Mouse (Mus musculus) lung, embryonic 15.5 days (tissue): ENCODE data around the gene Bsg. TPM values are rescaled to one million over a fixed set of nuclear protein-coding genes. Genes with fewer than 3 reads are reported as not detected.

ENCODE experiments used
- ATAC-seq: fragments of 200-750 bp; cut with Nextera tagmentation; 2 replicates; pipeline ENCODE4 v1.8.0; 2017; ENCODE audit warnings: moderate number of reproducible peaks, borderline replicate concordance; ENCODE audit not compliant: low FRiP score, low TSS enrichment; ENCODE audit errors: extremely low read depth
- H3K27ac ChIP-seq: fragments of 300-500 bp; sonication (generic); 2 replicates; pipeline ENCODE4 v1.5.1; 2015; ENCODE audit warnings: moderate library complexity, mild to moderate bottlenecking, inconsistent platforms
- H3K27me3 ChIP-seq: fragments of 300-500 bp; sonication (generic); 2 replicates; pipeline ENCODE4 v1.6.1; 2015; ENCODE audit warnings: inconsistent platforms
- H3K36me3 ChIP-seq: fragments of 300-500 bp; sonication (generic); 2 replicates; pipeline ENCODE4 v1.6.1; 2015; ENCODE audit warnings: inconsistent platforms
- H3K4me1 ChIP-seq: fragments of 300-500 bp; sonication (generic); 2 replicates; pipeline ENCODE4 v1.6.1; 2015; ENCODE audit warnings: inconsistent platforms
- H3K4me2 ChIP-seq: fragments of 300-500 bp; sonication (generic); 2 replicates; pipeline ENCODE4 v1.6.1; 2015; ENCODE audit warnings: inconsistent platforms, mild to moderate bottlenecking, moderate library complexity
- H3K4me3 ChIP-seq: fragments of 300-500 bp; sonication (generic); 2 replicates; pipeline ENCODE4 v1.5.1; 2015; ENCODE audit warnings: mild to moderate bottlenecking, inconsistent platforms
- H3K9ac ChIP-seq: fragments of 300-500 bp; sonication (generic); 2 replicates; pipeline ENCODE4 v1.6.1; 2015; ENCODE audit warnings: inconsistent platforms
- H3K9me3 ChIP-seq: fragments of 300-500 bp; sonication (generic); 2 replicates; pipeline ENCODE4 v1.6.1; 2016; ENCODE audit warnings: inconsistent platforms
- WGBS: fragments of 180-500 bp; shearing (Covaris S2); methylation state at CpG from one replicate; pipeline ENCODE4 v1.1.7; 2015; 5-methylcytosine and 5-hydroxymethylcytosine counted together
- polyA plus RNA-seq: library from polyadenylated mRNA; unstranded; fragments of >200 nt; fragmentation: Nextera tagmentation; extraction: Ambion mirVana; gene quantifications from 2 replicates; pipeline ENCODE4 v1.2.1, GENCODE M21; 2015

Gene Bsg
- 1,102 and 1,152 TPM in 2 replicates for polyA plus RNA-seq

GRCm38 (mm10) chr10:79704065-79704969 lies at the start of gene Bsg:
Gene Bsg, plus strand, starts transcription at chr10:79704491.
- peak within 1 kb of the TSS; percentile 70 for H3K4me2 ChIP-seq
- H3K27ac ChIP-seq, result peak within 1 kb of the TSS; percentile 86
- H3K4me1 ChIP-seq, result peaks cover 62% of the 10 kb centered on the region
- H3K9ac ChIP-seq, result peak within 1 kb of the TSS; percentile 96
- H3K4me3 ChIP-seq, result peak within 1 kb of the TSS; percentile 90
- no peaks in the 10 kb centered on the region for H3K9me3 ChIP-seq
- no peaks in the 10 kb centered on the region for H3K27me3 ChIP-seq
- WGBS, result under 1% methylated on average over 65 of the region's 65 CpGs
- ATAC-seq, result peak; percentile 95
- H3K36me3 ChIP-seq, result peaks cover 7% of the 10 kb centered on the region; the same call in 1 of the 2 replicates

- Histone ChIP-seq H3K4me1 (no peaks in the 10 kb centered on the region), H3K9me3 (no peaks in the 10 kb centered on the region), H3K27ac (no peak overlapping the region), H3K27me3 (no peaks in the 10 kb centered on the region; the same call in 1 of the 2 replicates), H3K9ac (no peak overlapping the region), H3K4me2 (no peak overlapping the region), H3K36me3 (no peaks in the 10 kb centered on the region), H3K4me3 (no peak overlapping the region)
- no peak for ATAC-seq
- 38% methylated on average over 1 of the region's 1 CpGs for WGBS
Measured at GRCm38 (mm10) chr10:79654946-79655395, 49.3 kb upstream of the Bsg start.

GRCm38 (mm10) chr10:79658829-79659228 lies 45.5 kb upstream of the Bsg start:
- no peak for ATAC-seq
- no peak overlapping the region for H3K9ac ChIP-seq
- no peaks in the 10 kb centered on the region for H3K4me1 ChIP-seq
- 22% methylated on average over 4 of the region's 4 CpGs for WGBS
- no peaks in the 10 kb centered on the region for H3K9me3 ChIP-seq
- no peaks in the 10 kb centered on the region for H3K36me3 ChIP-seq
- no peak overlapping the region for H3K4me3 ChIP-seq
- H3K27me3 ChIP-seq, result no peaks in the 10 kb centered on the region; the same call in 1 of the 2 replicates
- H3K27ac ChIP-seq, result no peak overlapping the region
- no peak overlapping the region for H3K4me2 ChIP-seq

GRCm38 (mm10) chr10:79660298-79660697 lies 44.0 kb upstream of the Bsg start:
- WGBS, result 67% methylated on average over 2 of the region's 2 CpGs
- H3K4me2 ChIP-seq, result no peak overlapping the region
- H3K27ac ChIP-seq, result no peak overlapping the region
- no peak overlapping the region for H3K9ac ChIP-seq
- H3K9me3 ChIP-seq, result no peaks in the 10 kb centered on the region
- no peak overlapping the region for H3K4me3 ChIP-seq
- H3K27me3 ChIP-seq, result no peaks in the 10 kb centered on the region; the same call in 1 of the 2 replicates
- no peaks in the 10 kb centered on the region for H3K4me1 ChIP-seq
- ATAC-seq, result no peak
- H3K36me3 ChIP-seq, result no peaks in the 10 kb centered on the region

- no peak for ATAC-seq
- no peak overlapping the region for H3K9ac ChIP-seq
- 36% methylated on average over 3 of the region's 3 CpGs for WGBS
Measured at GRCm38 (mm10) chr10:79661861-79662260, 42.4 kb upstream of the Bsg start.

GRCm38 (mm10) chr10:79664131-79664665 lies 40.1 kb upstream of the Bsg start, which contains the start of gene Madcam1:
Gene Madcam1, plus strand, starts transcription at chr10:79664559.
- Histone ChIP-seq H3K36me3 (no peaks in the 10 kb centered on the region), H3K4me3 (no peak within 1 kb of the TSS), H3K27ac (no peak within 1 kb of the TSS), H3K9me3 (no peaks in the 10 kb centered on the region), H3K4me2 (no peak within 1 kb of the TSS), H3K4me1 (no peaks in the 10 kb centered on the region), H3K9ac (no peak within 1 kb of the TSS), H3K27me3 (no peaks in the 10 kb centered on the region; the same call in 1 of the 2 replicates)
- 13% methylated on average over 13 of the region's 13 CpGs for WGBS
- ATAC-seq, result no peak

More at GRCm38 (mm10) chr10:79661861-79662260, 42.4 kb upstream of the Bsg start:
- no peak overlapping the region for H3K4me3 ChIP-seq
- no peaks in the 10 kb centered on the region for H3K4me1 ChIP-seq
- H3K4me2 ChIP-seq, result no peak overlapping the region
- no peaks in the 10 kb centered on the region for H3K9me3 ChIP-seq
- H3K27me3 ChIP-seq, result no peaks in the 10 kb centered on the region
- H3K36me3 ChIP-seq, result no peaks in the 10 kb centered on the region
- H3K27ac ChIP-seq, result no peak overlapping the region

- no peak overlapping the region for H3K9ac ChIP-seq
- H3K36me3 ChIP-seq, result no peaks in the 10 kb centered on the region
- H3K4me1 ChIP-seq, result peaks cover 1% of the 10 kb centered on the region
- no peak overlapping the region for H3K4me2 ChIP-seq
- ATAC-seq, result no peak
- no peaks in the 10 kb centered on the region for H3K9me3 ChIP-seq
- H3K27me3 ChIP-seq, result no peaks in the 10 kb centered on the region; the same call in 1 of the 2 replicates
- WGBS, result 78% methylated on average over 8 of the region's 8 CpGs
- no peak overlapping the region for H3K4me3 ChIP-seq
- no peak overlapping the region for H3K27ac ChIP-seq
Measured at GRCm38 (mm10) chr10:79665051-79665450, 39.2 kb upstream of the Bsg start.

GRCm38 (mm10) chr10:79666493-79666892 lies 37.8 kb upstream of the Bsg start:
- H3K4me2 ChIP-seq, result no peak overlapping the region
- WGBS, result 59% methylated on average over 9 of the region's 9 CpGs
- peaks cover 8% of the 10 kb centered on the region for H3K4me1 ChIP-seq
- no peak overlapping the region for H3K27ac ChIP-seq
- no peak overlapping the region for H3K9ac ChIP-seq
- no peaks in the 10 kb centered on the region for H3K9me3 ChIP-seq
- H3K27me3 ChIP-seq, result no peaks in the 10 kb centered on the region; the same call in 1 of the 2 replicates
- H3K4me3 ChIP-seq, result no peak overlapping the region
- H3K36me3 ChIP-seq, result no peaks in the 10 kb centered on the region
- no peak for ATAC-seq

GRCm38 (mm10) chr10:79668076-79668475 lies 36.2 kb upstream of the Bsg start:
- no peaks in the 10 kb centered on the region for H3K36me3 ChIP-seq
- 75% methylated on average over 5 of the region's 5 CpGs for WGBS
- H3K4me2 ChIP-seq, result no peak overlapping the region
- peaks cover 12% of the 10 kb centered on the region for H3K4me1 ChIP-seq
- no peak overlapping the region for H3K27ac ChIP-seq
- no peaks in the 10 kb centered on the region for H3K9me3 ChIP-seq
- H3K27me3 ChIP-seq, result no peaks in the 10 kb centered on the region; the same call in 1 of the 2 replicates
- no peak overlapping the region for H3K9ac ChIP-seq
- ATAC-seq, result no peak
- no peak overlapping the region for H3K4me3 ChIP-seq

- Histone ChIP-seq H3K9me3 (no peaks in the 10 kb centered on the region), H3K9ac (peak within 1 kb of the TSS; percentile 65), H3K4me1 (peaks cover 12% of the 10 kb centered on the region), H3K27me3 (no peaks in the 10 kb centered on the region; the same call in 1 of the 2 replicates), H3K4me3 (peak within 1 kb of the TSS; percentile 80), H3K4me2 (peak within 1 kb of the TSS; percentile 91), H3K36me3 (0 out of 2 replicates have a peak, but pooled peaks cover 6% of the 10 kb centered on the region), H3K27ac (peak within 1 kb of the TSS; percentile 91)
- under 1% methylated on average over 45 of the region's 45 CpGs for WGBS
- ATAC-seq, result peak; percentile 78
Measured at GRCm38 (mm10) chr10:79668771-79669575, 35.3 kb upstream of the Bsg start, which contains the start of gene Tpgs1. Gene Tpgs1, plus strand, starts transcription at chr10:79669369.

GRCm38 (mm10) chr10:79669576-79670057 lies 34.7 kb upstream of the Bsg start:
- 0 out of 2 replicates have a peak, but pooled peaks cover 6% of the 10 kb centered on the region for H3K36me3 ChIP-seq
- H3K27ac ChIP-seq, result peak overlapping the region; percentile 91
- ATAC-seq, result peak; percentile 58; the same call in 1 of the 2 replicates
- H3K27me3 ChIP-seq, result no peaks in the 10 kb centered on the region; the same call in 1 of the 2 replicates
- H3K9me3 ChIP-seq, result no peaks in the 10 kb centered on the region
- H3K4me1 ChIP-seq, result peaks cover 12% of the 10 kb centered on the region
- under 1% methylated on average over 47 of the region's 47 CpGs for WGBS
- peak overlapping the region; percentile 91 for H3K4me2 ChIP-seq
- peak overlapping the region; percentile 65 for H3K9ac ChIP-seq
- peak overlapping the region; percentile 80 for H3K4me3 ChIP-seq
